Mouse (Mus musculus): ENCODE results near the gene 4930556J24Rik. TPM values are rescaled to one million over a fixed set of nuclear protein-coding genes. Genes with fewer than 3 reads are reported as not detected.

Gene 4930556J24Rik
- total and polyA plus RNA-seq, 2 experiments from 2014 or later, result not detected

DNA sequence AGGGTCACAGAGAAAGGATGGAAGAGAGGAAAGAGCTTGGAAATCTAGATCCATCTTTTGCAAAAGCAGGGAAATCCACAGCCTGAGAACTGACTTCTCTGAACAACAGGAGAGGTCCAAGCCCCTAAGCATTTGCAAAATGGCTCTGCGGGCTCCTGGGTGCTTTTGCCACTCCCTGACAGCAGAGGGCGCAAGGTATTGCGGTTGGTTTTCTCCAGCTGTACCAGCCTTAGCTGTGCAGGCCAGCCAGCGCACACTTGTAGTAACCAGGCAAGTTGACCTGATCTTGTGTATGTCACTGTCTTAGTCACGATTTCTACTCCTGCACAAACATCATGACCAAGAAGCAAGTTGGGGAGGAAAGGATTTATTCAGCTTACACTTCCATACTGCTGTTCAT is 25.0 kb upstream of the 4930556J24Rik start:
- ATAC-seq (peak; percentile 51; the same call in 1 of the 2 replicates), DNase-seq (peak; percentile 85)
- Histone ChIP-seq H3K9ac (no peak overlapping the region), H3K27ac (ENCODE audit: low read depth, low read length) (no peak overlapping the region), H3K9me3 (ENCODE audit: low read length) (no peaks in the 10 kb centered on the region), H3K27me3 (ENCODE audit: insufficient read depth, low read length) (peaks cover 35% of the 10 kb centered on the region), H3K4me3 (ENCODE audit: low read depth, low read length) (no peak overlapping the region), H3K36me3 (ENCODE audit: insufficient read depth) (no peaks in the 10 kb centered on the region), H3K4me1 (ENCODE audit: insufficient read depth) (no peaks in the 10 kb centered on the region), H3K4me2 (ENCODE audit: low read depth) (no peak overlapping the region)
- WGBS, result 8% methylated on average over 5 of the region's 5 CpGs
- TF ChIP-seq CTCF (IDR thresholded peaks at IDR 0.05; ENCODE audit: low read depth), result peak; percentile 87

DNA sequence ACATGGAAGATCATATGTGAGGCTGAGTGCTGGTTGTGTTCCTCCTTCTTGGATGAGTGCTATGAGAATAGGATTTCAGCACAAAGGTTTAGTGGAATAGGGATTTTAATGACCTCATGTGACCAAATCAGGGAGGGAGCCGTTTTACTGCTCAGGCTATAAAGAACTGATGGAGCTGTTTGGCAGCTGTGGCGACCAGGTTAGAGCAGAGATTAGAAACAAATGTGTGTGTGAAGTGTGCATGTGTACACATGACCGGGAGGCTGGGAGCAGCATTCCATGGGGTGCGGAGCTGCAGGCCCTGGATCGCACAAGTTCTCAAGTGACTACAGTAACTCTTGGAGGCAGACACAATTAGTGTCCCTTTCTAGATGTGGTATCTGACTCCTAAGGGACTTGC is 23.0 kb upstream of the 4930556J24Rik start:
- H3K9me3 ChIP-seq (ENCODE audit: low read length), result no peaks in the 10 kb centered on the region
- no peak overlapping the region for H3K4me2 ChIP-seq (ENCODE audit: low read depth)
- H3K4me1 ChIP-seq (ENCODE audit: insufficient read depth), result no peaks in the 10 kb centered on the region
- no peak overlapping the region for H3K4me3 ChIP-seq (ENCODE audit: low read depth, low read length)
- 83% methylated on average over 5 of the region's 5 CpGs for WGBS
- DNase-seq (no peak), ATAC-seq (no peak)
- no peak overlapping the region for H3K9ac ChIP-seq
- no peak for TF ChIP-seq CTCF (IDR thresholded peaks at IDR 0.05; ENCODE audit: low read depth)
- H3K36me3 ChIP-seq (ENCODE audit: insufficient read depth), result no peaks in the 10 kb centered on the region
- H3K27ac ChIP-seq (ENCODE audit: low read depth, low read length), result no peak overlapping the region
- peaks cover 37% of the 10 kb centered on the region for H3K27me3 ChIP-seq (ENCODE audit: insufficient read depth, low read length)

DNA sequence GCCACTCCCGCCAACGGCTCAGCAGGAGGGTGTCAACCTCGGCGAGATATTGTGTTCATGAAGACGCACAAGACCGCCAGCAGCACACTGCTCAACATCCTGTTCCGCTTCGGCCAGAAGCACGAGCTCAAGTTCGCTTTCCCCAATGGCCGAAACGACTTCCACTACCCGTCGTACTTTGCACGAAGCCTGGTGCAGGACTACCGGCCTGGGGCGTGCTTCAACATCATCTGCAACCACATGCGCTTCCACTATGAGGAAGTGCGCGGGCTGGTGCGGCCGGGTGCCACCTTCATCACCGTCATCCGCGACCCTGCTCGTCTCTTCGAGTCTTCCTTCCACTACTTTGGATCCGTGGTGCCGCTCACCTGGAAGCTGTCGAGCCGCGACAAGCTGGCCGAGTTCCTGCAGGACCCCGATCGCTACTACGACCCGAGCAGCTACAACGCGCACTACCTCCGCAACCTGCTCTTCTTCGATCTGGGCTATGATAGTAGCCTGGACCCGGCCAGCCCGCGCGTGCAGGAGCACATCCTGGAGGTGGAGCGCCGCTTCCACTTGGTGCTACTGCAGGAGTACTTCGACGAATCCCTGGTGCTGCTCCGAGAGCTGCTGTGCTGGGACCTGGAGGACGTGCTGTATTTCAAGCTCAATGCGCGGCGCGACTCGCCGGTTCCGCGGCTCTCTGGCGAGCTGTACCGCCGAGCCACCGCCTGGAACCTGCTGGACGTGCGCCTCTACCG is 21.6 kb upstream of the 4930556J24Rik start:
- DNase-seq, result peak; percentile 20
- Histone ChIP-seq H3K27me3 (ENCODE audit: insufficient read depth, low read length) (peaks cover 37% of the 10 kb centered on the region), H3K9me3 (ENCODE audit: low read length) (no peaks in the 10 kb centered on the region), H3K27ac (ENCODE audit: low read depth, low read length) (no peak overlapping the region), H3K4me2 (ENCODE audit: low read depth) (peak overlapping the region; percentile 41), H3K4me3 (ENCODE audit: low read depth, low read length) (peak overlapping the region; percentile 13), H3K9ac (no peak overlapping the region), H3K36me3 (ENCODE audit: insufficient read depth) (no peaks in the 10 kb centered on the region), H3K4me1 (ENCODE audit: insufficient read depth) (no peaks in the 10 kb centered on the region)
- no peak for ATAC-seq
- 6% methylated on average over 66 of the region's 66 CpGs for WGBS
- TF ChIP-seq CTCF (IDR thresholded peaks at IDR 0.05; ENCODE audit: low read depth), result no peak

DNA sequence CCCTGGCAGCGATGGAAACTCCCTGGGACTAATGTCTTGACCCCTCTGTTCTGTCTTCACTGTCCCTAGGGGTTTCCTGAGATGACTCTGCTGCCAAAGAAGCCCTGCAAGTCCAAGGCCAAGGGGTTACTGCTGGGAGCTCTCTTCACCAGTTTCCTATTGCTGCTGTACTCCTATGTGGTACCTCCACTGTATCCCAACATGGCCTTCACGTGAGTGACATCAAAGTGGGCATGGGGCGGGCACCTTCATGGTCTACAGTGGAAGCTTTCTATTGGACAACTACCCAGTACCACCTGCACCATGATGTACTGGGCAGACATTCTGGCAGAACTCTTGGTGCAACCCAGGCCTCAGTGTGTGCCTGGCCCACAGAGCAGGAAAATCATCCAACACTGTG is 20.3 kb upstream of the 4930556J24Rik start:
- WGBS, result 87% methylated on average over 3 of the region's 3 CpGs
- H3K4me1 ChIP-seq (ENCODE audit: insufficient read depth), result no peaks in the 10 kb centered on the region
- H3K27me3 ChIP-seq (ENCODE audit: insufficient read depth, low read length), result peaks cover 37% of the 10 kb centered on the region
- DNase-seq, result no peak
- TF ChIP-seq CTCF (IDR thresholded peaks at IDR 0.05; ENCODE audit: low read depth), result no peak
- ATAC-seq, result no peak
- H3K27ac ChIP-seq (ENCODE audit: low read depth, low read length), result no peak overlapping the region
- H3K4me3 ChIP-seq (ENCODE audit: low read depth, low read length), result no peak overlapping the region
- no peaks in the 10 kb centered on the region for H3K36me3 ChIP-seq (ENCODE audit: insufficient read depth)
- H3K9ac ChIP-seq, result no peak overlapping the region
- H3K4me2 ChIP-seq (ENCODE audit: low read depth), result no peak overlapping the region
- H3K9me3 ChIP-seq (ENCODE audit: low read length), result no peaks in the 10 kb centered on the region

DNA sequence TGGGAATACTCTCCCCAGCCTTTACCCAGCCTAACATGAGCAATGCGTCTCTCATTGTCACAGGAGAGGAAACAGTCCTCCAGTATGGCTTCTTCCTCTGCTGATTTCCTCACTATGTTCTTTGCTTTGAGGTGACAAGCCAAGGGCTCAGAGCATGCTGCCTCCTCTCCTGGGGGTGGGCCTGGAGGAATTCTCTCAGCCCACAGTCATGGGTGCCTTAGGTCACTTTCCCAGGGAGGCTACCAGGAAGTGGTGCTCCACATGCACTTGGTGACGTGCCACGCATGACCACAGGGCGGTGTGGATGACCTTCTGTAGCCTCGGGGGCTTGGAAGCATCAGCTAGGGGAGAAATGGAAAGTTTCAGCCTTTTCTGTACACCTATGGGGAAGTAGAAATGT is 18.9 kb upstream of the 4930556J24Rik start:
- ATAC-seq (no peak), DNase-seq (no peak)
- no peak overlapping the region for H3K27ac ChIP-seq (ENCODE audit: low read depth, low read length)
- no peak overlapping the region for H3K9ac ChIP-seq
- H3K27me3 ChIP-seq (ENCODE audit: insufficient read depth, low read length), result peaks cover 37% of the 10 kb centered on the region
- TF ChIP-seq CTCF (IDR thresholded peaks at IDR 0.05; ENCODE audit: low read depth), result no peak
- 85% methylated on average over 5 of the region's 5 CpGs for WGBS
- H3K36me3 ChIP-seq (ENCODE audit: insufficient read depth), result no peaks in the 10 kb centered on the region
- no peak overlapping the region for H3K4me2 ChIP-seq (ENCODE audit: low read depth)
- H3K9me3 ChIP-seq (ENCODE audit: low read length), result no peaks in the 10 kb centered on the region
- no peak overlapping the region for H3K4me3 ChIP-seq (ENCODE audit: low read depth, low read length)
- H3K4me1 ChIP-seq (ENCODE audit: insufficient read depth), result no peaks in the 10 kb centered on the region

DNA sequence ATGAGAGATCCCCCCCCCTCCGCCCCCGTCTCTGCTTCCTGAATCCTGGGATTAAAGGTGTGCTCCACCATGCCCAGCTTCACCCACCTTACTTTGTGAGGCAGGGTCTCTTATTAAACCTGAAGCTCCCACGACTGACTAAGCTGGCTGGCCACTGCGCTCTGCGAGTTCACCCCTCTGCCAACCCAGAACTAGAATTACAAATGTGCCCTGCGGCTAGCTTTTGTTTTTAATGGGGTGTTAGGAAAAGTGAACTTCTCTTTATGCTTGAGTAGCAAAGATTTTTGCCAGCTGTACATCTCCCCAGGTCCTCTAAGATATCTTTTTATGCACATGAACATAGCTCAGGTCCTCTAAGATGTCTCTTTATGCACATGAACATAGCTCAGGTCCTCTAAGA is 17.3 kb upstream of the 4930556J24Rik start:
- WGBS, result 80% methylated on average over 6 of the region's 6 CpGs
- H3K4me3 ChIP-seq (ENCODE audit: low read depth, low read length), result no peak overlapping the region
- no peak overlapping the region for H3K9ac ChIP-seq
- no peak for ATAC-seq
- no peak overlapping the region for H3K4me2 ChIP-seq (ENCODE audit: low read depth)
- H3K27me3 ChIP-seq (ENCODE audit: insufficient read depth, low read length), result peaks cover 22% of the 10 kb centered on the region
- no peaks in the 10 kb centered on the region for H3K9me3 ChIP-seq (ENCODE audit: low read length)
- DNase-seq, result no peak
- H3K36me3 ChIP-seq (ENCODE audit: insufficient read depth), result no peaks in the 10 kb centered on the region
- TF ChIP-seq CTCF (IDR thresholded peaks at IDR 0.05; ENCODE audit: low read depth), result no peak
- H3K27ac ChIP-seq (ENCODE audit: low read depth, low read length), result no peak overlapping the region
- no peaks in the 10 kb centered on the region for H3K4me1 ChIP-seq (ENCODE audit: insufficient read depth)

DNA sequence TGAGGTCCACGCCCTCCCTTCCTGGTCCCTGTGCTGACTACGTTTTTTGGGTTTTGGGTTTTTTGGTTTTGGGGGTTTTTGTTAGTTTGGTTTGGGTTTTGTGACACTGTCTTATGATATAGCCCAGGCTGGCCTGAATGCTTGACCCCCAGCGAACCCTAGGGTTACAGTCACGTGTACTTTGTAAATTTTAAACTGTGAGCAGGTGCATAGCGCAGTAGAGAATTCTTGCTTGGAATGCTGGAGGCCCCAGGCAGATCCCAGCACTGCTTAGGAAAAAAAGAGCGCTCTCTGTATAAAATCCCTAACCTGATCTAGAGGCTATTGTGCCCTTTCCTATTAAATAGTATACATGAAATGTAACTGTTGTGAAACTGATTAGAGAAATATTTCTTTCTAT is 16.6 kb upstream of the 4930556J24Rik start:
- no peak for TF ChIP-seq CTCF (IDR thresholded peaks at IDR 0.05; ENCODE audit: low read depth)
- 79% methylated on average over 6 of the region's 6 CpGs for WGBS

More for the DNA sequence above, 16.6 kb upstream of the 4930556J24Rik start:
- Histone ChIP-seq H3K4me1 (ENCODE audit: insufficient read depth) (no peaks in the 10 kb centered on the region), H3K27ac (ENCODE audit: low read depth, low read length) (no peak overlapping the region), H3K9ac (no peak overlapping the region), H3K4me2 (ENCODE audit: low read depth) (no peak overlapping the region), H3K9me3 (ENCODE audit: low read length) (no peaks in the 10 kb centered on the region), H3K4me3 (ENCODE audit: low read depth, low read length) (no peak overlapping the region), H3K27me3 (ENCODE audit: insufficient read depth, low read length) (peaks cover 16% of the 10 kb centered on the region; the same call in 1 of the 2 replicates), H3K36me3 (ENCODE audit: insufficient read depth) (no peaks in the 10 kb centered on the region)
- ATAC-seq, result no peak
- DNase-seq, result no peak
